Mouse (Mus musculus) CH12.LX (cell line): Measurements from ENCODE around the gene Cacna2d2. TPM values are rescaled to one million over a fixed set of nuclear protein-coding genes. Genes with fewer than 3 reads are reported as not detected.

Experiments
- DNase-seq: peaks from one replicate; pipeline ENCODE4 v3.0.0-alpha.2; 2013; ENCODE audit errors: extremely low read depth
- H3K27ac ChIP-seq: 2 replicates; pipeline ENCODE4 v1.5.1; 2012; ENCODE audit warnings: low read depth, mild to moderate bottlenecking, control low read depth, moderate library complexity; ENCODE audit not compliant: insufficient read depth
- H3K27me3 ChIP-seq: replicated peaks from 2 replicates; pipeline ENCODE3; 2012; ENCODE audit warnings: inconsistent platforms
- H3K36me3 ChIP-seq, 2 experiments: replicated peaks in 1 of 2; 2 replicates each; pipeline versions ENCODE3 to v1.6.1; 2012; ENCODE audit warnings: inconsistent platforms in 1 of 2, low read length in 1 of 2, mild to moderate bottlenecking in 1 of 2, mixed read lengths in 1 of 2, moderate library complexity in 1 of 2; ENCODE audit not compliant: control insufficient read depth in 1 of 2, insufficient read depth in 1 of 2
- H3K4me1 ChIP-seq, 2 experiments: 2 replicates each; pipeline ENCODE4 v1.6.1; 2012; ENCODE audit warnings: inconsistent platforms in 1 of 2, moderate library complexity in 1 of 2; ENCODE audit not compliant: insufficient read depth in 2 of 2, control insufficient read depth in 1 of 2
- H3K4me2 ChIP-seq: 2 replicates; pipeline ENCODE4 v1.6.1; 2012; ENCODE audit warnings: low read depth, mild to moderate bottlenecking, control low read depth; ENCODE audit not compliant: poor library complexity, insufficient read depth, severe bottlenecking
- H3K4me3 ChIP-seq, 3 experiments: fragments of 150-350 bp in 1 of 3; sonication (generic) in 1 of 3; replicated peaks in 1 of 3; 2 replicates each; pipeline versions ENCODE3 to v1.5.1; 2011 to 2012; ENCODE audit warnings: low read depth in 2 of 3, low read length in 2 of 3, mild to moderate bottlenecking in 2 of 3, moderate library complexity in 2 of 3, control low read depth in 1 of 3, improper control_type of control experiment in 1 of 3, inconsistent platforms in 1 of 3, mixed read lengths in 1 of 3; ENCODE audit not compliant: poor library complexity in 1 of 3
- H3K79me2 ChIP-seq: replicated peaks from 2 replicates; pipeline ENCODE4 v1.6.1; 2012; ENCODE audit warnings: mild to moderate bottlenecking, moderate library complexity; ENCODE audit not compliant: control insufficient read depth, poor library complexity, insufficient read depth, severe bottlenecking; ENCODE audit errors: extremely low read depth
- H3K9ac ChIP-seq: 2 replicates; pipeline ENCODE4 v1.6.1; 2012; ENCODE audit warnings: low read depth, mild to moderate bottlenecking, control low read depth, moderate library complexity; ENCODE audit not compliant: insufficient read depth
- H3K9me3 ChIP-seq: replicated peaks from 2 replicates; pipeline ENCODE3; 2012; ENCODE audit warnings: low read length, inconsistent platforms, mixed read lengths
- BHLHE40 ChIP-seq: IDR thresholded peaks from 2 replicates; pipeline ENCODE4 v1.6.1; 2011; ENCODE audit warnings: mild to moderate bottlenecking, low read depth, low read length, improper control_type of control experiment
- CHD1 ChIP-seq: IDR thresholded peaks from 2 replicates; pipeline ENCODE4 v1.6.1; 2012; ENCODE audit warnings: low read depth, low read length, improper control_type of control experiment, inconsistent platforms
- ELF1 ChIP-seq: IDR thresholded peaks from 2 replicates; pipeline ENCODE4 v1.6.1; 2014; ENCODE audit warnings: low read depth, mild to moderate bottlenecking, inconsistent platforms, low read length, improper control_type of control experiment
- HCFC1 ChIP-seq: IDR thresholded peaks from 2 replicates; pipeline ENCODE4 v1.6.1; 2012; ENCODE audit warnings: low read depth, mild to moderate bottlenecking, inconsistent platforms, low read length, improper control_type of control experiment
- JUND ChIP-seq: conservative IDR thresholded peaks from 2 replicates; pipeline ENCODE4 v1.6.1; 2011; ENCODE audit warnings: low read depth, low read length, improper control_type of control experiment
- MAFK ChIP-seq: IDR thresholded peaks from 2 replicates; pipeline ENCODE4 v1.6.1; 2011; ENCODE audit warnings: low read length, improper control_type of control experiment; ENCODE audit not compliant: insufficient replicate concordance
- MEF2A ChIP-seq: IDR thresholded peaks from 2 replicates; pipeline ENCODE4 v1.6.1; 2014; ENCODE audit warnings: low read depth, mild to moderate bottlenecking, inconsistent platforms, low read length, improper control_type of control experiment, borderline replicate concordance
- MXI1 ChIP-seq: IDR thresholded peaks from 2 replicates; pipeline ENCODE4 v1.6.1; 2011; ENCODE audit warnings: mild to moderate bottlenecking, low read depth, low read length, improper control_type of control experiment
- MYC ChIP-seq: IDR thresholded peaks from 2 replicates; pipeline ENCODE4 v1.6.1; 2011; ENCODE audit warnings: low read depth, mild to moderate bottlenecking, improper control_type of control experiment, low read length
- NRF1 ChIP-seq: IDR thresholded peaks from 2 replicates; pipeline ENCODE4 v1.6.1; 2014; ENCODE audit warnings: low read depth, mild to moderate bottlenecking, inconsistent platforms, low read length, improper control_type of control experiment, moderate library complexity
- POLR2A ChIP-seq: IDR thresholded peaks from 2 replicates; pipeline ENCODE4 v1.6.1; 2011; ENCODE audit warnings: low read depth, mild to moderate bottlenecking, improper control_type of control experiment, low read length
- RAD21 ChIP-seq: IDR thresholded peaks from 2 replicates; pipeline ENCODE4 v1.6.1; 2011; ENCODE audit warnings: low read depth, mild to moderate bottlenecking, low read length, improper control_type of control experiment, moderate library complexity
- RCOR1 ChIP-seq: conservative IDR thresholded peaks from 2 replicates; pipeline ENCODE4 v1.6.1; 2012; ENCODE audit warnings: low read depth, mild to moderate bottlenecking, inconsistent platforms, low read length, improper control_type of control experiment
- SMC3 ChIP-seq: IDR thresholded peaks from 2 replicates; pipeline ENCODE4 v1.6.1; 2011; ENCODE audit warnings: low read depth, low read length, improper control_type of control experiment
- UBTF ChIP-seq: IDR thresholded peaks from 2 replicates; pipeline ENCODE4 v1.6.1; 2012; ENCODE audit warnings: low read depth, mild to moderate bottlenecking, inconsistent platforms, low read length, improper control_type of control experiment, moderate library complexity
- ZNF384 ChIP-seq: IDR thresholded peaks from 2 replicates; pipeline ENCODE4 v1.6.1; 2012; ENCODE audit warnings: low read depth, low read length, improper control_type of control experiment, inconsistent platforms
- dilution Hi-C: fragments of 300-500 bp; cut with MboI; formaldehyde crosslinking; loops from 2 replicates; pipeline ENCODE4 v1.14.3; 2020; ENCODE audit warnings: low sequenced_read_pairs; ENCODE audit not compliant: extremely low pct_unique_long_range_greater_than_20kb, extremely low pct_ligation_motif_present
- in situ Hi-C: fragments of 300-500 bp; cut with MboI; formaldehyde crosslinking; loops from 3 replicates; pipeline ENCODE4 v1.14.3; 2019; ENCODE audit warnings: low sequenced_read_pairs, low pct_ligation_motif_present, low pct_unique_long_range_greater_than_20kb, mixed read lengths
- polyA plus RNA-seq: library from polyadenylated mRNA; unstranded; fragments of >175 nt; gene quantifications from 2 replicates; pipeline ENCODE4 v1.2.1, GENCODE M21; 2012; ENCODE audit warnings: low read depth; ENCODE audit not compliant: insufficient read length
- total RNA-seq, 2 experiments: library from RNA; depleted of rRNA; stranded (reverse); fragments of 300-350 nt in 1 of 2; fragments of >200 nt in 1 of 2; gene quantifications; 2 replicates each; pipeline ENCODE4 v1.2.3; 2012 to 2014

Gene Cacna2d2
- total and polyA plus RNA-seq, 3 experiments, result 0.04 TPM; not detected in 2

- Histone ChIP-seq H3K36me3 (peaks cover 7 to 18% of the 10 kb centered on the region in 2 experiments), H3K79me2 (no peaks in the 10 kb centered on the region), H3K27ac (no peak overlapping the region), H3K4me1 (peaks cover 17 to 43% of the 10 kb centered on the region in 2 experiments)
- in situ Hi-C loops (no loop called here), dilution Hi-C loops (no loop called here)
- TF ChIP-seq CHD1 (no peak), MXI1 (no peak), UBTF (no peak), POLR2A (no peak), MAFK (no peak), SMC3 (no peak), RCOR1 (no peak), MEF2A (no peak), ELF1 (no peak), MYC (no peak), NRF1 (no peak), HCFC1 (no peak), ZNF384 (no peak), BHLHE40 (no peak)
- TF ChIP-seq, all 38 proteins: peak for 0
- DNase-seq, result no peak
- H3K4me2 ChIP-seq, result no peak overlapping the region
- H3K4me3 ChIP-seq, result no peak overlapping the region
- H3K9ac ChIP-seq, result no peak overlapping the region
- no peaks in the 10 kb centered on the region for H3K27me3 ChIP-seq
- H3K9me3 ChIP-seq, result no peaks in the 10 kb centered on the region
Observed at GRCm38 (mm10) chr9:107577871-107578270, 178.5 kb downstream of the Cacna2d2 start.

DNA sequence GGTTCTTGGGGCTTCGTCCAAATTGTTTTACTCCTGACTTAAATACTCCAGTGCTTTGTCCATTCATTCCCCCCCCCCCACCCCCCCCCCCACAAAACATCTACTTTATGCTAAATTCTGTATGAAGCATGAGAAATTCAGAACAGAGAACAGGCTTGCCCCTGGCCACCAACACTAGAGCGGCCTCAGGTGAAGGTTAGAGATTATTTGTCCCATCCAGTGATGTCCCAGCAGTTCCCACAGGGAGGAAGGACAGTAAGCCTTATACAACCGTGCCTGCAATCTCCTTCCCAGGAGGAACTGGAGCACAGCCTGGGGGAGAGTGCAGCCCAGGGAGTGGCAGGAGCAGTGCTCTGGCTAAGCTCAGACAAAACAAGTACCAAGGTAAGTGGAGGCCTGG lies 179.2 kb downstream of the Cacna2d2 start, which contains the start of gene Naa80:
Naa80 (plus strand) TSS at position 301 of the 400 bp plus-strand sequence.
- H3K9ac ChIP-seq, result no peak within 1 kb of the TSS
- peaks cover 17 to 43% of the 10 kb centered on the region in 2 experiments for H3K4me1 ChIP-seq
- H3K9me3 ChIP-seq, result no peaks in the 10 kb centered on the region
- dilution Hi-C loops, result no loop called here
- no peaks in the 10 kb centered on the region for H3K27me3 ChIP-seq
- no peak within 1 kb of the TSS for H3K4me2 ChIP-seq
- no peak within 1 kb of the TSS for H3K27ac ChIP-seq
- H3K4me3 ChIP-seq, result no peak within 1 kb of the TSS
- TF ChIP-seq RAD21 (no peak), CHD1 (no peak), POLR2A (no peak), JUND (no peak), NRF1 (no peak)
- in situ Hi-C loops, result no loop called here
- no peaks in the 10 kb centered on the region for H3K79me2 ChIP-seq
- no peak for DNase-seq
- H3K36me3 ChIP-seq, result peaks cover 8 to 20% of the 10 kb centered on the region in 2 experiments

Other genes starting within 250 kb of the Cacna2d2 start
- 0.21 and 0.30 TPM in 2 replicates for gene Dock3, start 167.7 kb upstream of the Cacna2d2 start, total RNA-seq (2012; rRNA removed)
- gene Dock3, start 167.7 kb upstream of the Cacna2d2 start, total RNA-seq (2014; rRNA removed), result not detected in 2 replicates
- gene Dock3, start 167.7 kb upstream of the Cacna2d2 start, polyA plus RNA-seq, result not detected in 2 replicates
- gene Mapkapk3, start 109.7 kb upstream of the Cacna2d2 start, total RNA-seq (2012; rRNA removed), result 33.3 and 39.8 TPM in 2 replicates
- 29.1 and 29.9 TPM in 2 replicates for gene Mapkapk3, start 109.7 kb upstream of the Cacna2d2 start, total RNA-seq (2014; rRNA removed)
- gene Mapkapk3, start 109.7 kb upstream of the Cacna2d2 start, polyA plus RNA-seq, result 30.1 and 33.1 TPM in 2 replicates
- gene Cish, start 103.6 kb upstream of the Cacna2d2 start, total RNA-seq (2012; rRNA removed), result 1.7 and 3.5 TPM in 2 replicates
- 0.42 and 0.43 TPM in 2 replicates for gene Cish, start 103.6 kb upstream of the Cacna2d2 start, total RNA-seq (2014; rRNA removed)
- 2.2 and 4.6 TPM in 2 replicates for gene Cish, start 103.6 kb upstream of the Cacna2d2 start, polyA plus RNA-seq
- 12.2 and 20.5 TPM in 2 replicates for gene Hemk1, start 61.3 kb upstream of the Cacna2d2 start, total RNA-seq (2012; rRNA removed)
- gene Hemk1, start 61.3 kb upstream of the Cacna2d2 start, total RNA-seq (2014; rRNA removed), result 10.8 and 12.1 TPM in 2 replicates
- gene Hemk1, start 61.3 kb upstream of the Cacna2d2 start, polyA plus RNA-seq, result 11.9 TPM in 2 replicates
- gene 6430571L13Rik, start 59.0 kb upstream of the Cacna2d2 start, total RNA-seq (2012; rRNA removed), result 0.34 and 0.72 TPM in 2 replicates
- gene 6430571L13Rik, start 59.0 kb upstream of the Cacna2d2 start, total RNA-seq (2014; rRNA removed), result 0.11 TPM in 1 of 2 replicates, not detected in the other
- 0.09 and 0.10 TPM in 2 replicates for gene 6430571L13Rik, start 59.0 kb upstream of the Cacna2d2 start, polyA plus RNA-seq
- gene Tmem115, start 134.3 kb downstream of the Cacna2d2 start, total RNA-seq (2012; rRNA removed), result 17.9 TPM in 2 replicates
- gene Tmem115, start 134.3 kb downstream of the Cacna2d2 start, total RNA-seq (2014; rRNA removed), result 10.0 and 13.0 TPM in 2 replicates
- gene Tmem115, start 134.3 kb downstream of the Cacna2d2 start, polyA plus RNA-seq, result 11.3 and 12.6 TPM in 2 replicates
- 37.8 and 45.9 TPM in 2 replicates for gene Cyb561d2, start 142.6 kb downstream of the Cacna2d2 start, total RNA-seq (2012; rRNA removed)
- gene Cyb561d2, start 142.6 kb downstream of the Cacna2d2 start, total RNA-seq (2014; rRNA removed), result 29.2 and 35.7 TPM in 2 replicates
- 23.6 and 23.8 TPM in 2 replicates for gene Cyb561d2, start 142.6 kb downstream of the Cacna2d2 start, polyA plus RNA-seq
- gene Nprl2, start 142.6 kb downstream of the Cacna2d2 start, total RNA-seq (2012; rRNA removed), result 28.0 and 31.4 TPM in 2 replicates
- 16.3 and 19.4 TPM in 2 replicates for gene Nprl2, start 142.6 kb downstream of the Cacna2d2 start, total RNA-seq (2014; rRNA removed)
- 10.8 and 12.6 TPM in 2 replicates for gene Nprl2, start 142.6 kb downstream of the Cacna2d2 start, polyA plus RNA-seq
- 0.34 TPM in 1 of 2 replicates, not detected in the other for gene Zmynd10, start 147.7 kb downstream of the Cacna2d2 start, total RNA-seq (2012; rRNA removed)
- gene Zmynd10, start 147.7 kb downstream of the Cacna2d2 start, total RNA-seq (2014; rRNA removed), result not detected in 2 replicates
- 0.63 TPM in 1 of 2 replicates, not detected in the other for gene Zmynd10, start 147.7 kb downstream of the Cacna2d2 start, polyA plus RNA-seq
- gene Rassf1, start 151.9 kb downstream of the Cacna2d2 start, total RNA-seq (2012; rRNA removed), result 17.7 and 18.5 TPM in 2 replicates
- 15.3 and 15.9 TPM in 2 replicates for gene Rassf1, start 151.9 kb downstream of the Cacna2d2 start, total RNA-seq (2014; rRNA removed)
- gene Rassf1, start 151.9 kb downstream of the Cacna2d2 start, polyA plus RNA-seq, result 11.6 and 12.2 TPM in 2 replicates
- gene Tusc2, start 163.6 kb downstream of the Cacna2d2 start, total RNA-seq (2012; rRNA removed), result 23.0 and 31.5 TPM in 2 replicates
- gene Tusc2, start 163.6 kb downstream of the Cacna2d2 start, total RNA-seq (2014; rRNA removed), result 30.8 and 33.3 TPM in 2 replicates
- 39.1 and 39.2 TPM in 2 replicates for gene Tusc2, start 163.6 kb downstream of the Cacna2d2 start, polyA plus RNA-seq
- gene Hyal2, start 168.3 kb downstream of the Cacna2d2 start, total RNA-seq (2012; rRNA removed), result 26.8 and 31.8 TPM in 2 replicates
- 14.6 and 16.4 TPM in 2 replicates for gene Hyal2, start 168.3 kb downstream of the Cacna2d2 start, total RNA-seq (2014; rRNA removed)
- gene Hyal2, start 168.3 kb downstream of the Cacna2d2 start, polyA plus RNA-seq, result 23.0 and 30.9 TPM in 2 replicates
- gene Hyal1, start 177.3 kb downstream of the Cacna2d2 start, total RNA-seq (2012; rRNA removed), result 0.38 and 0.59 TPM in 2 replicates
- 0.16 TPM in 1 of 2 replicates, not detected in the other for gene Hyal1, start 177.3 kb downstream of the Cacna2d2 start, total RNA-seq (2014; rRNA removed)
- gene Hyal1, start 177.3 kb downstream of the Cacna2d2 start, polyA plus RNA-seq, result 0.40 and 0.82 TPM in 2 replicates
- gene Naa80, start 179.3 kb downstream of the Cacna2d2 start, total RNA-seq (2012; rRNA removed), result 4.4 and 4.8 TPM in 2 replicates
- gene Naa80, start 179.3 kb downstream of the Cacna2d2 start, total RNA-seq (2014; rRNA removed), result 0.70 and 1.7 TPM in 2 replicates
- gene Naa80, start 179.3 kb downstream of the Cacna2d2 start, polyA plus RNA-seq, result 5.5 and 9.3 TPM in 2 replicates
- 0.13 TPM in 1 of 2 replicates, not detected in the other for gene Hyal3, start 181.2 kb downstream of the Cacna2d2 start, total RNA-seq (2012; rRNA removed)
- gene Hyal3, start 181.2 kb downstream of the Cacna2d2 start, total RNA-seq (2014; rRNA removed), result 0.12 TPM in 1 of 2 replicates, not detected in the other
- gene Hyal3, start 181.2 kb downstream of the Cacna2d2 start, polyA plus RNA-seq, result 0.14 and 0.21 TPM in 2 replicates
- gene Ifrd2, start 188.0 kb downstream of the Cacna2d2 start, total RNA-seq (2012; rRNA removed), result 91.3 and 101 TPM in 2 replicates
- 57.7 and 62.8 TPM in 2 replicates for gene Ifrd2, start 188.0 kb downstream of the Cacna2d2 start, total RNA-seq (2014; rRNA removed)
- 127 and 143 TPM in 2 replicates for gene Ifrd2, start 188.0 kb downstream of the Cacna2d2 start, polyA plus RNA-seq
- gene Sema3b, start 209.6 kb downstream of the Cacna2d2 start, total RNA-seq (2012; rRNA removed), result 7.4 and 11.6 TPM in 2 replicates
- gene Sema3b, start 209.6 kb downstream of the Cacna2d2 start, total RNA-seq (2014; rRNA removed), result 8.0 and 8.2 TPM in 2 replicates
- 4.3 and 4.7 TPM in 2 replicates for gene Sema3b, start 209.6 kb downstream of the Cacna2d2 start, polyA plus RNA-seq
- gene Gnai2, start 235.8 kb downstream of the Cacna2d2 start, total RNA-seq (2012; rRNA removed), result 154 and 160 TPM in 2 replicates
- gene Gnai2, start 235.8 kb downstream of the Cacna2d2 start, total RNA-seq (2014; rRNA removed), result 86.2 and 98.2 TPM in 2 replicates
- 262 and 286 TPM in 2 replicates for gene Gnai2, start 235.8 kb downstream of the Cacna2d2 start, polyA plus RNA-seq